Mouse (Mus musculus): ENCODE data around the gene Zmynd11.
"Not testable (repeated sequence)": the region's sequence is repeated elsewhere in the genome, so short reads cannot be mapped to it uniquely, and the experiment has no call there.

Zmynd11 gene

GRCm38 (mm10) chr13:9764646-9765536 is at the start of gene Zmynd11:
TSS of gene Zmynd11 (minus strand) at chr13:9765330.
- peak; percentile 73 for DNase-seq (ENCODE audit: low read depth)

- no peak for DNase-seq (ENCODE audit: low read depth)
Observed at GRCm38 (mm10) chr13:9795889-9796631, 30.9 kb upstream of the Zmynd11 start.

DNA sequence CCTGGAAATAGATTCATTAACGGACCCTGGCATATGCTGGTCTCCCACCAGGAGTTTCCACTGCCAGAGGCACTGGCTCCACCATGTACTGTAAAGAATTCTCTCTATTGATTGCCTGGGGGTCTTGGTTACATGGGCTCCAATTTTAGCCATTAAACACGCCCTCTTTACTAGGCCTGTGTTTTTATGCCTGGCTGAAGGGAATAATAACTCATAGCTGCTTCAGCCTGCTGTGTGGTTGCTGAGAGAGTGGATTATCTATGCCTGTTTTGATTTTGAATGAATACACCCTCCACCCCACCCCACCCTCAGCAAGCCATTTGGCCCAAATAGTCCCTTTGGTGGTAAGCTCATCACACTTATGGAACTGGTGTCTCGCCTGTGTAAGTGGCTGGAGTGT is 20.9 kb upstream of the Zmynd11 start:
- no peak for DNase-seq (ENCODE audit: low read depth)

- DNase-seq (ENCODE audit: low read depth): no peak
Observed at GRCm38 (mm10) chr13:9783717-9784116, 18.6 kb upstream of the Zmynd11 start.

- DNase-seq (ENCODE audit: low read depth): no peak
Observed at GRCm38 (mm10) chr13:9775901-9776300, 10.8 kb upstream of the Zmynd11 start.

GRCm38 (mm10) chr13:9774077-9774476 is 8.9 kb upstream of the Zmynd11 start:
- no peak for DNase-seq (ENCODE audit: low read depth)

GRCm38 (mm10) chr13:9767279-9767678 is 2.1 kb upstream of the Zmynd11 start:
- DNase-seq (ENCODE audit: low read depth): peak; percentile 69

GRCm38 (mm10) chr13:9766497-9766896 is 1.4 kb upstream of the Zmynd11 start:
- peak; percentile 67 for DNase-seq (ENCODE audit: low read depth)

- no peak for DNase-seq (ENCODE audit: low read depth)
Observed at GRCm38 (mm10) chr13:9765537-9765851, 364 bp upstream of the Zmynd11 start.

DNA sequence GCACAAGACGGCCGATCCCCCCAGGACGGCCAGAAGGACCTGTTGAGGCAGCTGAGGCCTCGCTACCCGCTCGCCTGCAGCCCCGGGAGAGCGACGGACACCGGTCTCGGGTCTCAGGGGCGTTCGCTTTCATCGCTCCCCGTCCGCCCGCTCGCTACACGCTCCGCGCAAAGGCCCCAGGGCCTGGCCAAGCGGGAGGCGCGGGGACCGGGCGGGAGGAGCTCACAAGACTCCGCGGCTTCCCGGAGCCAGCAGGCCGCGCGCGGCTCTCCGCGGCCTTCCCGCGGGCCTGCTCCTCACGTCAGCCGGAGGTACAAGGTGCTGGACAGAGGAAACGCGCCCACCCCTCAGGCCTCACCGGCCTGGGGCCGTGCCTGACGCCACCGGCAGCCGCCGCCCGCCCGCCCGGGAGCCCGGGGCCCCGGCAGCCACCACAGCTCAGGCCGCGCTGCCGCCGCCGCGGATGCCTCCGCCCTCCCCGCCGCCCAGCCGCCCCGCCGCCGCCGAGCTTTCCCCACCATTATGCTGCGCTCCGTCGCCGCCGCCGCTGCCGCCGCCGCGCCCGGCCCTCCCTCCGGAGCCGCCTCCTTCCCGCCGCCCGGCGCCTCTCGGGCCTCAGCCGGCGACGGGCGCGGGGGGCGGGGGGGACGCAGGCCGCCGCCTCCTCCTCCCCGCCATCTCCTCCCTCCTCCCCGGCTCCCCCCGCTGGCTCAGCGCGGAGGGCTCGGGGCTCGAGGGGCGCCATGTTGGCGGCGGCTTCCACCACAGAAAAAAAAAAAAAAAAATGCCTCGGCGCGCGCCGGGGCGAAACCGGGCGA is 1.1 kb downstream of the Zmynd11 start:
- peak; percentile 84 for DNase-seq (ENCODE audit: low read depth)

DNA sequence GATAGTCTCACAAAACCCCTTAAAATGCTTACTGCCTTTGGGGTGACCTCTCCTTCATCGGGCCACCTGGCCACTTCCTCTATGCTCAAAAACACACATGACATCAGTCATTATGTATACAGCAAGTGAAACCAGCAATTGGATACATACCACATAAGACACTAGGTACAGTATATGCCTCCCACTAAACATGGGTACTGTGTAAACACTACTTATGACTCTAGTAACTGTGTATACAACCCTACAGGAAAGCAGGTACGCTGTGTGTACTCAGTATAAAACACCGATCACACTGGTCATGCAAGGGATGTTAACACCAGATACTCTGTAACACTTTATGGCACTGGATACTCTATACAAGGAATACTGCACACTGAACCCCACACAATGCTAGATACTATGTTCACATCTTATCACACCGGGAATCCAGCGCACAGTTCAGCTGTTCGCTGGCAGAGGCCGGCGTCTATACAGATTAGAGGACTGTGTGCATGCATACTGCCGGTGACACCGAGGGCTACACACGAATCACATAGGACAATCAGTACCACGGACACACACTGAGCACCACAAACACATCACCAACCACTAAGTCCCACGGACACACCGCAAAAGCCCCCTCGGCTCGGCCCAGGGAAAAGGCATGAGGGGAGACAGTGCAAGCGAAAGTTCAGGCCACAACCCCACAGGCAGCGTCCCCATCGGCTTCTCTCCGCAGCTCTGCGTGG is 1.9 kb downstream of the Zmynd11 start:
- peak; percentile 35 for DNase-seq (ENCODE audit: low read depth)

- no peak for DNase-seq (ENCODE audit: low read depth)
Observed at GRCm38 (mm10) chr13:9760057-9760456, 5.1 kb downstream of the Zmynd11 start.

DNA sequence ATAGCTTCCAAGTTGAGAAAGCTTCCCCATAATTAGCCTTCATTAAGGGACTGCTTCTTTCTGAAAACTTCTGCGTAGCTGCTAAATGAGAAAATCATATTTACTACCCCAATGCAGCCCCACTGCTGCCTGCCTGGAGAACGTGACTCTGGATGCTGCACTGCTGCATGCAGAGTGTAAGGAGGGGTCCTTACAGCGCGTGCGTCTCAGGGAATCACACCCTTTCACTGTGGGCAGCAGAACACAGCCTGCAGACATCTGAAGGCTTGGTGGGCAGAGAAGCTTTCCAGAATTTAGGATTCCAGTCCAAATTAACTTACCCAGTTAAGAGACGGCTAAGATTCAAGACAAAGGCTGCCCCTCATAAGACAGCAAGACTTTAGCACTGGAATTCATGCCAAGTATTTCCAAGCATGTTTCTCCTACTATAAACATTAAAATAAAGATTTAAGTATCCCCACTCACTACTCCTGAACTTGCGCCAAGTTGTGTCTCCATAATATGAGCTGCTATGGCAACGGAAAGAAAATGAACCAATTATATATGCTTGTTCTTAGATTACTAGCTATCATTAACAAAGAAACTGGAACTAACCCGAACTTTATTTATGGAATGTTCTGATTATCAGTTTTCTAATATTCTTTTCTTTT is 7.2 kb downstream of the Zmynd11 start:
- DNase-seq (ENCODE audit: low read depth): peak; percentile 37

DNA sequence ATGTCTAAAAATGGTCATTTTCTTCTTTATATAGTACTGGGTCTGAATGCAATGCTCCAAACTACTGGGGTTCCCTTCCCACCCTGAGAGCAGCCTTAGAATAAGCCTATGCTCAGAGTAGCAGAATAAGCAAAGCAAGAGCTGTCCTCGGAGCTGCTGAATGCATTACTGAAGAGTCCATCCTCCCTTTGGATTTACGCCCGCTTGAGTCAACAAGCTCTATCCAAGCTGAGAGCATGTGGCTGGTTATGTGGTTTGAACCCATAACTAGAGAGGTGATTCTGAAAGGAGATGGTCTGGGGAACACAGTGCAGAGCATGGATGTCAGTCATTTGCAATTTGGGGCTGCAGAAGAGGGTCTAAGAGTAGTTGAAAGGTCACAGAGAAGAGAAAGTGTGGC is 11.4 kb downstream of the Zmynd11 start:
- peak; percentile 69 for DNase-seq (ENCODE audit: low read depth)

- DNase-seq (ENCODE audit: low read depth): peak; percentile 42
Observed at GRCm38 (mm10) chr13:9750320-9750719, 14.8 kb downstream of the Zmynd11 start.

GRCm38 (mm10) chr13:9749796-9750195 is 15.3 kb downstream of the Zmynd11 start:
- DNase-seq (ENCODE audit: low read depth): peak; percentile 70

GRCm38 (mm10) chr13:9738190-9738589 is 26.9 kb downstream of the Zmynd11 start:
- DNase-seq (ENCODE audit: low read depth): no peak

DNA sequence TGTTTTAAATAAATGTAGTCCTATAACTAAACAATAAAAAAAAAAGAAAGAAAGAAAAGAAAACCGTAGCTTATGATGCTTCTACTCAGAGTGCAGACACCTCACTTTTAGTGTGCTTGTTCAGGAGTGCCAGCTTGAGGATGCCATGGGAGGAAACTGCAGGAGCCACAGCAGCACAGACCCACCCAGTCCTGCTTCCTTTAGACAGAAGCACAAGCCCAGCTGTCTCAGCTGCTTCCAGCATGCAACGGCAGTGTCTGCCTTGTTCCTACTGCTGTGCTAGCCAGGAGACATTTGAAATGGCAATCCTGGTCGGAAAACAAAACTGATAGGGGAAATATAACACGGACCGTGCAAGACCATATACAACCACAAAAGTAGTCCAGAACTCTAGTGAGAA is 28.1 kb downstream of the Zmynd11 start:
- no peak for DNase-seq (ENCODE audit: low read depth)

- not testable (repeated sequence) for DNase-seq (ENCODE audit: low read depth)
Observed at GRCm38 (mm10) chr13:9732262-9732661, 32.9 kb downstream of the Zmynd11 start.

DNA sequence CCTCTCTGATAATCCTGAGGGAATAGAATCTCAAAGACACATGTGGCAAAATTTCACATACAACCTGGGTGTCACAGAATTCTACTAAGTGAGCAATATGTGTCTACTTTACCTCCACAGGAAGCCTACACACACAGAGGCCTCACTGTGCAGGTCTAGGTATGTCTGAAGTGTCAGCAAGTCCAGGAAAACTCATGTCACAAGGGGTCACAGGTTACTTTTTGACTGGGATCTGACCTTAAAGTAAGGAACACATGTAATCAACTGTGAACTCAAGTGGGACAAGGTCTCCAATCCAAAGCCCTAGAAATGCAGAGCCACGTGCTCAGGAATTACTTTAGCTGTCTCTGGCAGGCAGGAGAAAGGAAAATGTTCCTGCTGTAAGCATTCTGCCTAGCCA is 36.1 kb downstream of the Zmynd11 start:
- DNase-seq (ENCODE audit: low read depth): no peak

DNA sequence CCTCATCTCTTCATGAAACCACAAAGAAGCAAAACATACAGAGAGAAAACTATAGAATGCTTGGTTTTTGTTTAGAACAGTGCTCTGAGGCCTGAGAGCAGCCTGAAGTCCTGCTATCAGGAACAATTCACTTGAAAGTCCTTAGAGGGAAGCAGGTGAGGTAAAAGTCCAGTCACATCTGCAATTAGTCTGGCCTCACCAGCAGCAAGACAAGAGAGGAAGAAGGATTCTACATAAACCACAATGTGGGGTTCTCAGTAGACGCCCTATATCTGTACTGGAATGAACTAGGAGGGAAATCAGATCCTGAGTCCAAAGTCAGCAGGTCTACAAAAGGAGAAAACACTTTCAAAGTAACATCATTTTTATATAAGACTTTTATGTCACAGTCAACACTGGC is 49.9 kb downstream of the Zmynd11 start:
- DNase-seq (ENCODE audit: low read depth): no peak
